Mouse (Mus musculus): ENCODE results near the gene Repin1. TPM values are rescaled to one million over a fixed set of nuclear protein-coding genes. Genes with fewer than 3 reads are reported as not detected.
A peak's percentile ranks its signal among the peaks of the same experiment; 100 is the strongest.
"Not testable (repeated sequence)": the region's sequence is repeated elsewhere in the genome, so short reads cannot be mapped to it uniquely, and the experiment has no call there.

The Repin1 gene
- total RNA-seq, 2 experiments from 2014 or later, result 56.5 to 58.0 TPM

DNA sequence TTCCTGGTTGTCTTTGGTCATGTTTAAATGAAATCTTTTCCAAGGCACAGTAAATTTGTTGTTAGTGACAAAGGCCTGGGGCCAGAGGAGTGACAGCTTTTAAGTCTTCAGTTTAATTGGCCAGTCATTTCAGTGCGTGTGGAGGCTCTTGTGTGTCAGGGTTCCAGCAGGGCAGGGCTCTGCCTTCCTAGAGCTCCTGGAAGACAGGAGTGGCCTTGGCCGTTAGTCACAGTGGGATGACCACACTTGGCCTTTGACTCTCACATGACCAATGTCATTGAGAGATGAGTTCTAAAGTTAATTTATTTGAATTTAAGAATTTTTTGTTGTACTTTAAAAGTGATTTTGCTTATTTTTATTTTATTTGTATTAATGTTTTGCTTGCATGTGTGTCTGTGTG, 14.4 kb downstream of the Repin1 start:
- Histone ChIP-seq H3K4me3 (no peak overlapping the region), H3K27ac (no peak overlapping the region)
- TF ChIP-seq CTCF (IDR thresholded peaks at IDR 0.05), result no peak
- DNase-seq (ENCODE audit: extremely low spot score in 1 of 2, low spot score in 2 of 2), result no peak
- intact Hi-C loops (cut with DNase I), result no loop called here

DNA sequence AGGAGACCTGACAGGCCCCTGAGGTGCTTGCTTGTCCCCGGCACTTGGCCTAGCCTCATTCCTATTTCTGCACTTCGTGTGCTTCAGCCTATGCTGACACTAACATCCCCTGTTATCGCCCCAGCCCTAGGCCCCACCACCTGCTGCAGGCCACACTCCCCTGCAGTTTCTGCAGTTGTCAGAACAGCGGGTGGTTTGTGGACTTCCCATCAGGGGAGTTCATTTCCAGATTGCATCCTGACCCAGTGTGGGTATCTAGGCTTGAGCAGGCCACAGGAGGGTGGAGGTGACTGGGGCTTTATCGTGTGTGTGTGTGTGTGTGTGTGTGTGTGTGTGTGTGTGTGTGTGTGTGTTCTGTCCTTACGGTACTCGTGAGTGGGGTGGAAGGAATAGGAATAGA, 15.8 kb downstream of the Repin1 start:
- DNase-seq (ENCODE audit: extremely low spot score in 1 of 2, low spot score in 2 of 2), result no peak
- intact Hi-C loops (cut with DNase I), result no loop called here
- no peak for TF ChIP-seq CTCF (IDR thresholded peaks at IDR 0.05)
- Histone ChIP-seq H3K4me3 (no peak overlapping the region), H3K27ac (no peak overlapping the region)

DNA sequence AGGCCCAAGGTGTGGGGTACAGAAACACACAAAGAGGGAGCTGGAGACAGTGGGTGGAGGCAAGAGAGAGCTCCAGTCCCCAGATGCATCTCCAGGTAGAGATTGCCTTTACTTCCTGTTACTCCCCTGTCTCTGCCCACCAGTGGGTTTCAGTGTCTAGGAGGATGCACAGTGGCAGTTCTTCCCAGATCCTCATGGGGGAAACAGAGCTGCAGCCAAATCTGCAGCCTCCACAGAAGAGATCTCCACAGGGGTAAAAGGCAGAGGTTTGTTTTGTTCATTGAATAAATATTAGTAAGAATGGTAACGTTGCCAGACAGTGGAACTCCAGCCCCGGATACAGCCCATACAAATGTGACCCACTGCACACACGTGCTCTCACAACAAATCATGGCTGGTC, 17.0 kb downstream of the Repin1 start:
- no peak for DNase-seq (ENCODE audit: extremely low spot score in 1 of 2, low spot score in 2 of 2)
- TF ChIP-seq CTCF (IDR thresholded peaks at IDR 0.05), result peak; percentile 28
- intact Hi-C loops (cut with DNase I), result no loop called here

GRCm38 (mm10) chr6:48613464-48613863, 19.8 kb downstream of the Repin1 start:
- no peak for TF ChIP-seq CTCF (IDR thresholded peaks at IDR 0.05)
- intact Hi-C loops (cut with DNase I), result no loop called here
- no peak for DNase-seq (ENCODE audit: extremely low spot score in 1 of 2, low spot score in 2 of 2)
- no peak overlapping the region for H3K27ac ChIP-seq
- H3K4me3 ChIP-seq, result no peak overlapping the region

More for the DNA sequence above, 17.0 kb downstream of the Repin1 start:
- no peak overlapping the region for H3K4me3 ChIP-seq
- no peak overlapping the region for H3K27ac ChIP-seq

DNA sequence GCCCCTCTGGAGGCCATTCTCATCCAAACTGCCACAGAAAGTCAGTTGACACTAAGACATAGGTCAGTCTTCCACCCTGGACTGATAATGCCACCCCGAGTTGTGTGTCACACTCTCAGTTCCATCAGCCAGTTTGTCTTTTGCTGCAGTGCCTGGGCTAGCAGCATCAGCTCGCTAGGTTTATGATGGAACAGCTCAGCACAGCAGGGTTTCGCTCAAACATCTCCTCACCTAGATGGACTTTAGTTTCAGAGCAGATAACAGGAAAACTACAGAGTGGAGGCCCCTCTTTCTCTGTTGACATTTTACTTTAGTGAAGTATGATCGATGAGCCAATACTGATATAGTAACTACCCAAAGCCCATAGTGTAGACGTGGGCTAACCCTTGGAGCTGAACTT, 21.1 kb downstream of the Repin1 start:
- no peak overlapping the region for H3K4me3 ChIP-seq
- no peak for TF ChIP-seq CTCF (IDR thresholded peaks at IDR 0.05)
- intact Hi-C loops (cut with DNase I), result no loop called here
- DNase-seq (ENCODE audit: extremely low spot score in 1 of 2, low spot score in 2 of 2), result no peak
- H3K27ac ChIP-seq, result no peak overlapping the region

DNA sequence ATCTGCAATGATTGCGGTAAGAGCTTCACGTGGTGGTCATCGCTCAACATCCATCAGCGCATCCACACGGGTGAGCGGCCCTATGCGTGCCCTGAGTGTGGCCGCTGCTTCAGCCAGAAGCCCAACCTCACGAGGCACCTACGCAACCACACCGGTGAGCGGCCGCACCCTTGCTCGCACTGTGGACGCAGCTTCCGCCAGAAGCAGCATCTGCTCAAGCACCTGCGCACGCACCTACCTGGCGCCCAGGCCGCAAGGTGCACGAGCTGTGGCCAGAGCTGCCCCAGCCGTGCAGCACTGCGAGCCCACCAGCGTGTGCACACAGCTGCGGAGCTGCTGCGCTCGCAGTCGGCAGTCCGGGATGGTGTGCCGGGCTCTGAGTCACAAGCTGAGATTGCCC, 26.3 kb downstream of the Repin1 start:
- intact Hi-C loops (cut with DNase I), result no loop called here
- no peak overlapping the region for H3K27ac ChIP-seq
- no peak for DNase-seq (ENCODE audit: extremely low spot score in 1 of 2, low spot score in 2 of 2)
- TF ChIP-seq CTCF (IDR thresholded peaks at IDR 0.05), result no peak
- no peak overlapping the region for H3K4me3 ChIP-seq

GRCm38 (mm10) chr6:48622186-48622843, 28.6 kb downstream of the Repin1 start:
- H3K4me3 ChIP-seq; intact Hi-C loops (cut with DNase I): not testable (repeated sequence)

GRCm38 (mm10) chr6:48623460-48623859, 29.8 kb downstream of the Repin1 start:
- H3K4me3 ChIP-seq, result no peak overlapping the region
- TF ChIP-seq CTCF (IDR thresholded peaks at IDR 0.05), result no peak
- no peak for DNase-seq (ENCODE audit: extremely low spot score in 1 of 2, low spot score in 2 of 2)
- intact Hi-C loops (cut with DNase I), result no loop called here
- H3K27ac ChIP-seq, result no peak overlapping the region

More at GRCm38 (mm10) chr6:48622186-48622843, 28.6 kb downstream of the Repin1 start:
- DNase-seq (ENCODE audit: extremely low spot score in 1 of 2, low spot score in 2 of 2); H3K27ac ChIP-seq: not testable (repeated sequence)

DNA sequence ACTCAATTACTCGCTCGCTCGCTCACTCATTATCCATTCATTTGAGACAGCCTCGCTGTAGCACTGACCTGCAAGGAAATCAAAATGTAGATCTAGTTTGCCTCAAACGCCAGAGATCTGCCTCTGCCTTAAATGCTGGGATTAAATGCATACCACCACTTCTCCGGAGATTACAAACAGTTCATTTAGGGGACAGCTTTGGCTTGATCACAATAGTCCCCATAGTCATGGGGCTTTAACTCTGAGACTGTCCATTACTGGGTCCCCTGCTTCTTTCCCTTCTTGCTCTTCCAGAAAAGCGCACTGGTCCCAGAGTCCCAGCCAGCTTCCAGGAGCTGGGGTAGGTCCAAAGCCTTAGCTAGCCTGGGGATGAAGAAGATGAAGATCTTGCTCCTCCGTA, 32.8 kb downstream of the Repin1 start, which contains the start of gene AI854703:
TSS of gene AI854703 (plus strand) at position 301 of the 400 bp plus-strand sequence.
- intact Hi-C loops (cut with DNase I), result loop anchor here (2.0 kb wide), 1 partner anchor 72 kb away; the partner anchor contains the start of gene Lrrc61
- peak within 1 kb of the TSS; percentile 87 for H3K27ac ChIP-seq
- TF ChIP-seq CTCF (IDR thresholded peaks at IDR 0.05), result no peak
- peak within 1 kb of the TSS; percentile 76 for H3K4me3 ChIP-seq
- DNase-seq (ENCODE audit: extremely low spot score in 1 of 2, low spot score in 2 of 2), result no peak

GRCm38 (mm10) chr6:48626984-48627383, 33.3 kb downstream of the Repin1 start:
- no peak; the same call in 1 of the 2 replicates for TF ChIP-seq CTCF (IDR thresholded peaks at IDR 0.05)
- Histone ChIP-seq H3K27ac (peak overlapping the region; percentile 87), H3K4me3 (peak overlapping the region; percentile 76)
- intact Hi-C loops (cut with DNase I), result loop anchor here (2.0 kb wide), 1 partner anchor 72 kb away; the partner anchor contains the start of gene Lrrc61
- DNase-seq (ENCODE audit: extremely low spot score in 1 of 2, low spot score in 2 of 2), result peak; percentile 64 to 71

DNA sequence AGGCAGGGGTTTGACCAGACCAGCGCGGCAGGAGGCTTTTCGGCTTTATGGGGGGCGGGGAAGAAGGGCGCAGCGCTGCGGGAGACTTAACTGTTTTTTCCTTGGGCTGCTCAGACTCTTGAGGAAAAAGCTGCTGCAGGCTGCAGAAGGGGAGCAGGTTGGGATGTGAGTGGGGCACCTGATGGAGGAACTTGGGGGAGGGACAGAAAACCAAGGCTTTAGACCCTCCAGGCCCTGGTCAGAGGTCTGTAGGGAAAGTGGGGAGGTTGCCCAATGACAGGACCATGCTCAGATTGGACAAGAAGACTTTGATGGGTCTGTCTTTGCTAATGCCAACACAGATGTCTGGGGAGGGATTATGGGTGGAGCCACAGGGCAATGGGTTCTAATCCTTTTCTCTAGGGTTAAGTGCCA, 33.8 kb downstream of the Repin1 start:
- Histone ChIP-seq H3K4me3 (peak overlapping the region; percentile 76), H3K27ac (peak overlapping the region; percentile 87)
- TF ChIP-seq CTCF (IDR thresholded peaks at IDR 0.05), result no peak
- peak in 1 of 2 experiments; percentile 28 for DNase-seq (ENCODE audit: extremely low spot score in 1 of 2, low spot score in 2 of 2)
- intact Hi-C loops (cut with DNase I), result loop anchor here (2.0 kb wide), 1 partner anchor 73 kb away; the partner anchor contains the start of gene Lrrc61

GRCm38 (mm10) chr6:48628377-48628776, 34.7 kb downstream of the Repin1 start:
- no peak for TF ChIP-seq CTCF (IDR thresholded peaks at IDR 0.05)
- peak overlapping the region; percentile 76 for H3K4me3 ChIP-seq
- no peak for DNase-seq (ENCODE audit: extremely low spot score in 1 of 2, low spot score in 2 of 2)
- peak overlapping the region; percentile 87 for H3K27ac ChIP-seq
- intact Hi-C loops (cut with DNase I), result no loop called here

Data from left cerebral cortex, adult 2 months (tissue).